Mouse (Mus musculus) testis, adult 2 months (tissue): ENCODE results near the gene Xpnpep1.

Experiments used
- CTCF ChIP-seq: fragments of 200-500 bp; IDR thresholded peaks from 2 replicates; pipeline ENCODE4 v1.5.1; 2012; ENCODE audit warnings: low read depth, mild to moderate bottlenecking, inconsistent platforms, low read length, moderate library complexity; ENCODE audit not compliant: control insufficient read depth, insufficient read depth, insufficient replicate concordance
- POLR2A ChIP-seq: fragments of 200-500 bp; IDR thresholded peaks from 2 replicates; pipeline ENCODE4 v1.6.1; 2012; ENCODE audit warnings: low read depth, mild to moderate bottlenecking, inconsistent platforms, low read length, moderate library complexity; ENCODE audit not compliant: control insufficient read depth

DNA sequence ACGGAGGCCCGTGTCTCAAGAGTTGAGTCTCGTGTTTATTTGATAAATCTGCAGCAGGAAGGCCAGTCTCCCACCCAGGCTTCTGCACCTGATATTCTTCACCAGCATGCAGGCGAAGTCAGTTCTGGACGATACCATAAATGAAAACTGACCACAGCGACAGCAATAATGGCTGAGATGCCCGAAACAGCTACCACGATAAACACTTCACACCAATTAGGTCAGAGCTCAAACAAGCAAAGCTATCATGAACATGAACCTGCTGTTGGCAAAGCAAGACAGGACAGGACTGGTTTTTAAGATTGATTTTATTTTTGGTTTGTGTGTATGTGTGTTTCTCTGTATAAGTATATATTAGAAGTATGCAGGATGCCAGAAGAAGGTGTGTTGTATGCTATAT is 42.8 kb upstream of the Xpnpep1 start:
- TF ChIP-seq POLR2A (no peak), CTCF (no peak)
